Mouse (Mus musculus) T-helper 17 cell (primary cell): ENCODE results near the gene Klhl8.

Source experiments
- in situ Hi-C, 2 experiments: fragments of 300-600 bp; cut with MboI, MseI; formaldehyde crosslinking; loops; 1 replicate in 1 of 2; 2 replicates in 1 of 2; pipeline ENCODE4 v1.15.1; 2025; ENCODE audit warnings: high pct_unique_total_duplicates in 2 of 2

Klhl8 gene

GRCm38 (mm10) chr5:103816718-103817117, 94.3 kb downstream of the Klhl8 start:
- in situ Hi-C loops = loop anchor here in 1 of 2 experiments (10.0 kb wide), 1 partner anchor 72 kb away; no protein-coding TSS in a partner anchor

GRCm38 (mm10) chr5:103815249-103815617, 95.8 kb downstream of the Klhl8 start:
- in situ Hi-C loops = loop anchor here in 1 of 2 experiments (10.0 kb wide), 1 partner anchor 70 kb away; no protein-coding TSS in a partner anchor

DNA sequence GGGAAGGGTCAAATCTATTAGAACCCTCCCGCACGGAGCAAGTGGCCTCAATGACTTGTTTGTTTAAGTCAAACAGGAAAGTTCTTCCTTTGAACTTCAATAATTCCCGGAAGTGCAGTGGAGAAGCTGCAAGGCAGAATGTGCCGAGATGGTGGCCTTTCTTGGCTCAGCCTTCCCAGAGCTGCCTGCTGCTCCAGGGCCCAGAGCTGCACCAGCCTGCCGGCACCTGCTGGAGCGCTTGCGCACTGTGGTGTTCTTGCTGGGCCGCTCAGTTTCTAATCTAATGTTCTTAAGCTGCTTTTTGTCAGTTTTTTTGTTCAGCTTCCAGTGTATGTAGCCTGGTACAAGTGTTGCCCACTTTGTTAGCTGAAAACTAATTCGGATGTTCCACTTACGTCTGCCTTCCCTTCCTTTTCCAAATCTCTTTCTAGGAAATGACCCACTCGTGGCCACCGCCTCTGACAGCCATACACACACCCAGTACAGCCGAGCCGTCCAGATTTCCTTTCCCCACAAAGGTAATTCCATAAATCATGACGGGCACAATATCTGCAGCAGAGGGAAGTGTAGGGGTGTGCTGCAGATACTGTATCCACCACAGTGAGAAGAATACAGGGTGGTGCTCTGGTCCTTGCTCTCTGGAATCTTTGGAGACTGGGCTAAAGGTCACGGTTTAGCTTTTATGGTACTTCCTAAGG, 96.4 kb downstream of the Klhl8 start:
- in situ Hi-C loops = loop anchor here in 1 of 2 experiments (10.0 kb wide), 1 partner anchor 70 kb away; no protein-coding TSS in a partner anchor

DNA sequence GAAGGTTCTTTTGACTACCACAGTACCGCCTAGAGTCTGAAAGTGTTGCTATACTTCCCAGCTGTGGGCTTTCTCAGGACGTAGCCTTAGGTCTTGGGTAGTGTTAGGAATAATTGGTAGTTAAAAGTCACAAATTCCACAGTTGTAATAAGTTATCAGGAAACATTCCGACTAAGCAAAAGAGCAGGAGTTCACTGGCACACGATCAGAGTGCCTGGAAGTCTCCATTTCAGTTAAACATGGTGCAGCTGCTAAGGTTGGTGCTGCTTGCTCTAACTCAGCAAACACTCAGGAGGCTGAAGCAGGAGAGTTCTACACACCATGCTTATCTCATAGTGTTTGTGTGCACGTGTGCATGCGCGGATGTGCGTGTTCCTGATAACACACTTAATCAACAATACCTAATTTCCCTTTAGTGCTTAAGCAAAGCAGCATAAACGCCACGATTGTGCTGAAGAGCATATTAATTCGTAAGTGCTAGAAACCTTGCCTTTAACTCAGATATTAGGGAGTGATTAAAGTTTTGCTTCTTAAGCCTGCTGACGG, 97.0 kb downstream of the Klhl8 start:
- in situ Hi-C loops = loop anchor here in 1 of 2 experiments (10.0 kb wide), 1 partner anchor 69 kb away; no protein-coding TSS in a partner anchor

DNA sequence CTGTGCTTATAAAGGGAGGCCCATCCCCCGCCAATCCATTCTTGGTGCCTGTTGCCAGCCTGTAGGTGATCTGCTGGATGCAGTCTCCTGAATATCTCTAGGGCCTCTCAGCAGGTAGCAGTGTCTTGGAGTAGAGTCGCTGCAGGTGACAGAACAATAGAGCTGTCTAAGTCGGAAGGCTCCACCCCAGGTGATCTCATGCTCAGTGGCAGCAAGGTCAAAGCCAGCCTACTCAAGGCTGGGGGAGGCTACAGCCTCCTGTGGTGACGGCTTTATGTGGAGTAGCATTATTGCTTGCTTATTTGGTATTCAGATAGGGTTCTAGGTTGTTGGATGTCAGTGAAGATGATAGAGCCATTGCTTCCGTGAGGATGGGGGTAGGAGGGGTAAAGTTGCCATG, 97.8 kb downstream of the Klhl8 start:
- in situ Hi-C loops = loop anchor here in 1 of 2 experiments (10.0 kb wide), 1 partner anchor 68 kb away; no protein-coding TSS in a partner anchor
